ENCODE assay signal across 8 mouse cellular contexts in genomic region chr16:30520361-30520823, GRCm38 (mm10). TPM values are rescaled to one million over a fixed set of nuclear protein-coding genes. Genes with fewer than 3 reads are reported as not detected.
DNase-seq lines count a peak whose midpoint lies in the region; ATAC-seq and TF ChIP-seq lines count a peak whose summit lies in the region.

No protein-coding gene starts in this region.

- peaks cover under 1% of the 10 kb centered on the region; the same call in 1 of the 2 replicates for H3K36me3 ChIP-seq in midbrain, embryonic 11.5 days (ENCODE audit: control insufficient read depth, insufficient read depth, low read length)
- peaks cover 28% of the 10 kb centered on the region for H3K36me3 ChIP-seq in midbrain, embryonic 15.5 days (replicated peaks)
- H3K36me3 ChIP-seq in limb, embryonic 12.5 days: peaks cover 33% of the 10 kb centered on the region
- H3K36me3 ChIP-seq in myocyte (ENCODE audit: control insufficient read depth, insufficient read depth): no peaks in the 10 kb centered on the region
- H3K36me3 ChIP-seq in splenic B cell, adult 2 months (ENCODE audit: control insufficient read depth, insufficient read depth, low read length, poor library complexity, severe bottlenecking): no peaks in the 10 kb centered on the region

- H3K9ac ChIP-seq in midbrain, embryonic 11.5 days (ENCODE audit: low read length): no peak overlapping the region
- H3K9ac ChIP-seq in midbrain, embryonic 15.5 days: no peak overlapping the region
- no peak overlapping the region for H3K9ac ChIP-seq in limb, embryonic 12.5 days (replicated peaks)

- WGBS in midbrain, embryonic 11.5 days: 38% methylated on average over 9 of the region's 9 CpGs
- 28% methylated on average over 9 of the region's 9 CpGs for WGBS in midbrain, embryonic 15.5 days
- WGBS in limb, embryonic 12.5 days: 29% methylated on average over 9 of the region's 9 CpGs

- no peaks in the 10 kb centered on the region for H3K27me3 ChIP-seq in midbrain, embryonic 11.5 days (ENCODE audit: control insufficient read depth, insufficient read depth, low read length)
- no peaks in the 10 kb centered on the region for H3K27me3 ChIP-seq in midbrain, embryonic 15.5 days (replicated peaks)
- H3K27me3 ChIP-seq in limb, embryonic 12.5 days: 0 out of 2 replicates have a peak, but pooled peaks cover 6% of the 10 kb centered on the region
- H3K27me3 ChIP-seq in myocyte (ENCODE audit: control insufficient read depth, insufficient read depth, insufficient read length): no peaks in the 10 kb centered on the region
- H3K27me3 ChIP-seq in splenic B cell, adult 2 months (ENCODE audit: control insufficient read depth, insufficient read depth, low read length, poor library complexity, severe bottlenecking): no peaks in the 10 kb centered on the region

- H3ac ChIP-seq in myocyte (ENCODE audit: control insufficient read depth, insufficient read length): no peak overlapping the region

- TF ChIP-seq POLR2A in myocyte (IDR thresholded peaks at IDR 0.05; ENCODE audit: insufficient read length, low read depth): no peak

- no peaks in the 10 kb centered on the region for H3K79me2 ChIP-seq in myocyte (ENCODE audit: control insufficient read depth, insufficient read depth)

- ATAC-seq in midbrain, embryonic 11.5 days (ENCODE audit: low FRiP score): no peak
- ATAC-seq in midbrain, embryonic 15.5 days (replicated peaks): no peak
- no peak for ATAC-seq in limb, embryonic 12.5 days (ENCODE audit: insufficient number of reproducible peaks, insufficient read depth, low FRiP score, low TSS enrichment, low read depth)

- no peak overlapping the region for H3K4me2 ChIP-seq in midbrain, embryonic 11.5 days
- H3K4me2 ChIP-seq in midbrain, embryonic 15.5 days: no peak overlapping the region
- H3K4me2 ChIP-seq in limb, embryonic 12.5 days: peak overlapping the region; percentile 26
- H3K4me2 ChIP-seq in myocyte (ENCODE audit: low read depth): peak overlapping the region; percentile 96

- H3K9me3 ChIP-seq in midbrain, embryonic 11.5 days (ENCODE audit: control insufficient read depth, low read length): peaks cover under 1% of the 10 kb centered on the region; the same call in 1 of the 2 replicates
- no peaks in the 10 kb centered on the region for H3K9me3 ChIP-seq in midbrain, embryonic 15.5 days
- peaks cover 1% of the 10 kb centered on the region; the same call in 1 of the 2 replicates for H3K9me3 ChIP-seq in limb, embryonic 12.5 days

- no peak overlapping the region for H3K27ac ChIP-seq in midbrain, embryonic 11.5 days (ENCODE audit: low read depth, low read length)
- no peak overlapping the region for H3K27ac ChIP-seq in midbrain, embryonic 15.5 days
- no peak overlapping the region for H3K27ac ChIP-seq in limb, embryonic 12.5 days

- no peak overlapping the region for H3K4me3 ChIP-seq in midbrain, embryonic 11.5 days (ENCODE audit: low read depth, low read length)
- no peak overlapping the region for H3K4me3 ChIP-seq in midbrain, embryonic 15.5 days
- H3K4me3 ChIP-seq in limb, embryonic 12.5 days (replicated peaks): no peak overlapping the region
- no peak overlapping the region for H3K4me3 ChIP-seq in myocyte

- peak; percentile 97 for DNase-seq in midbrain, embryonic 11.5 days (ENCODE audit: low spot score, missing footprints)
- peak; percentile 83 for DNase-seq in embryo, embryonic 10.5 days (ENCODE audit: low spot score)
- DNase-seq in heart, adult 18-20 months: peak; percentile 83 to 94
- DNase-seq in kidney, adult 8-10 months: peak; percentile 86 to 87
- DNase-seq in splenic B cell, adult 2 months (ENCODE audit: low read depth, low spot score): peak; percentile 87

- no peaks in the 10 kb centered on the region for H3K4me1 ChIP-seq in midbrain, embryonic 11.5 days (ENCODE audit: control insufficient read depth, insufficient read depth, low read length)
- H3K4me1 ChIP-seq in midbrain, embryonic 15.5 days: no peaks in the 10 kb centered on the region
- no peaks in the 10 kb centered on the region for H3K4me1 ChIP-seq in limb, embryonic 12.5 days (replicated peaks)

TF ChIP-seq in myocyte, 11 proteins besides CTCF, POLR2A, EP300 and RAD21:
- TF ChIP-seq MYOG (IDR thresholded peaks at IDR 0.05; ENCODE audit: control insufficient read depth in 1 of 3, insufficient read depth in 1 of 3, insufficient read length in 2 of 3, low read depth in 2 of 3) (no peak), USF1 (IDR thresholded peaks at IDR 0.05; ENCODE audit: low read depth) (no peak), MAX (IDR thresholded peaks at IDR 0.05; ENCODE audit: low read depth) (no peak), E2F4 (IDR thresholded peaks at IDR 0.05; ENCODE audit: insufficient read depth) (no peak), REST (IDR thresholded peaks at IDR 0.05; ENCODE audit: insufficient read depth, insufficient read length) (no peak), TCF12 (IDR thresholded peaks at IDR 0.05; ENCODE audit: insufficient read depth, poor library complexity, severe bottlenecking) (no peak), MYOD1 (IDR thresholded peaks at IDR 0.05; ENCODE audit: control insufficient read depth in 1 of 3, insufficient read length in 2 of 3, low read depth in 2 of 3) (no peak), CEBPB (IDR thresholded peaks at IDR 0.05; ENCODE audit: insufficient read depth, poor library complexity, severe bottlenecking) (no peak), TCF3 (IDR thresholded peaks at IDR 0.05; ENCODE audit: insufficient read length, low read depth) (no peak), POLR2AphosphoS2 (IDR thresholded peaks at IDR 0.05; ENCODE audit: insufficient read length, low read depth) (no peak), SRF (IDR thresholded peaks at IDR 0.05; ENCODE audit: control insufficient read depth, insufficient read length, low read depth) (no peak)

RNA-seq across cellular contexts. Expression of gene Tmem44, which starts 30.2 kb away (rescaled TPM):
- 26.6 and 27.9 TPM in 2 replicates for polyA plus RNA-seq in midbrain, embryonic 11.5 days (2014; fragmentation: Nextera tagmentation; extraction: Ambion mirVana)
- 88.4 and 96.0 TPM in 2 replicates for polyA plus RNA-seq in midbrain, embryonic 15.5 days (2015; fragmentation: Nextera tagmentation; extraction: Ambion mirVana)
- 1 to 10 TPM; 3.8 to 4.4 TPM for total RNA-seq in heart, adult 18-20 months (2021)
- 27.5 and 29.5 TPM in 2 replicates for polyA plus RNA-seq in limb, embryonic 12.5 days (2016; fragmentation: Nextera tagmentation; extraction: Ambion mirVana)
- 1.1 TPM for polyA plus RNA-seq in myocyte (2012; fragmentation: generic; extraction: Trizol)

Comparison
In these comparisons a context has a peak if more than half of its experiments do, and no peak if none do; other contexts are left out.
1. H3K4me2 ChIP-seq: peak in limb, embryonic 12.5 days (single experiment) and myocyte (single experiment); none in midbrain, embryonic 11.5 days (single experiment) and midbrain, embryonic 15.5 days (single experiment).
2. RNA of gene Tmem44, which starts 30.2 kb away (polyA plus RNA-seq): 88.4 to 96.0 TPM in midbrain, embryonic 15.5 days, 26.6 to 27.9 TPM in midbrain, embryonic 11.5 days and 27.5 to 29.5 TPM in limb, embryonic 12.5 days; 1.1 TPM in myocyte (single experiment); every median in the first group is over 10 times any median in the second.
3. Peak in every context shown above with its lines, with median percentiles within 50 percentile points of each other: DNase-seq.